Mouse (Mus musculus): ENCODE measurements at regions not wholly inside any gene's neighbourhood (a gene's known extent, or its start where the extent isn't known, plus 50 kb on each side); places are given as distances from the start of the nearest gene placed in this dataset.

DNA sequence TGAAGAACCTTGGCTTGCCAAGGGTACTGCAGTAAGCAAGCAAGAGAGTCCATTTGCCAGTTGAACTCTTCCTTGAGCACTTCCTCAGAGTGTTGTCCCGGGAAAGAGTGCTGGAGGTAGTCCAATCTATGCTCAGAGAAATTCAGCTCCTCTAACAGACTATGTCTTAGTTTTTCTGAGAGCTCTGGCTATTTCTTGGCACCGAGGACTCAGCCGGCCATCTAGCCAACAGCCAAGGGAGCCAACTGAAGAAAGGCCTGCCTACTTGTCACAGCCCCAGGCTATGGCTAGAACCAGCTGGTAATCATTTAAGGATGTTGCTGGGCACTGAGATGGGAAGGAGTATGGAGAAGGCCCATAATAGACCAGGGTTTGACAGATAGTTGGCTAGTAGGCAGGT, 70.8 kb upstream of the Pja1 start:
- TF ChIP-seq EP300 (IDR thresholded peaks at IDR 0.05; ENCODE audit: low read depth) (no peak), CTCF (IDR thresholded peaks at IDR 0.05; ENCODE audit: low read depth) (no peak)
- Histone ChIP-seq H3K4me3 (ENCODE audit: low read depth, low read length) (no peak overlapping the region), H3K27me3 (ENCODE audit: insufficient read depth, low read length) (peaks cover 2% of the 10 kb centered on the region; the same call in 1 of the 2 replicates), H3K9ac (replicated peaks) (no peak overlapping the region), H3K4me1 (ENCODE audit: insufficient read depth) (no peaks in the 10 kb centered on the region), H3K4me2 (ENCODE audit: low read depth, low read length) (no peak overlapping the region), H3K9me3 (ENCODE audit: low read length) (no peaks in the 10 kb centered on the region), H3K27ac (ENCODE audit: low read depth) (no peak overlapping the region), H3K36me3 (replicated peaks; ENCODE audit: insufficient read depth, low read length) (no peaks in the 10 kb centered on the region)
- no peak for DNase-seq
- ATAC-seq: no peak
- 83% methylated on average over 3 of the region's 3 CpGs for WGBS (ENCODE audit: insufficient replicate concordance)

DNA sequence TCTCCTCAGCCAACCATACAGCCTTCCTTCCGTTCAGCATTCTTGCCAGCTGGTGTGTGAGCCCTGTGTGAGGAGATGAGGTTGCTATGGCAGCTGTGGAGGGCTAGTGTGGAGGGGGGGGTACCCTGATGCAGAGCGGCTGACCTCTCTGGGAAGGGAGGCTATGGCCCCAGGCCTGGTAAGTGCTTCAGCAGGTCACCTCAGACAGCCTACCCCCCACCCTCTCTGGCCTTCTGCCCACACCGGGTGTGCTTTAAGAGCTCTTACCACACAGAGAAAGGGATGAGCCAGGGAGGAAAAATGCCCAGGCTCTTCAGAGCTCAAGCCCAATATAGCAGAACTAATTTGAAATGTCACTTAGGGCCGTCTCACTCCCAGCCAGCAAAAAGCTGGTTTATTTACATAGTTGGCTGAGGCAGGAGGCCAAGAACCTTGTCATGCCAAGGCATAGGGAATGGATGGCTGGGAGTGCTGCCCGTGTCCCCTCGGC, 69.1 kb upstream of the Pja1 start:
- Histone ChIP-seq H3K36me3 (replicated peaks; ENCODE audit: insufficient read depth, low read length) (no peaks in the 10 kb centered on the region), H3K27me3 (ENCODE audit: insufficient read depth, low read length) (no peaks in the 10 kb centered on the region; the same call in 1 of the 2 replicates), H3K4me1 (ENCODE audit: insufficient read depth) (no peaks in the 10 kb centered on the region), H3K9ac (replicated peaks) (no peak overlapping the region), H3K4me2 (ENCODE audit: low read depth, low read length) (no peak overlapping the region), H3K4me3 (ENCODE audit: low read depth, low read length) (no peak overlapping the region), H3K27ac (ENCODE audit: low read depth) (no peak overlapping the region), H3K9me3 (ENCODE audit: low read length) (no peaks in the 10 kb centered on the region)
- DNase-seq: no peak
- 75% methylated on average over 6 of the region's 6 CpGs for WGBS (ENCODE audit: insufficient replicate concordance)
- TF ChIP-seq CTCF (IDR thresholded peaks at IDR 0.05; ENCODE audit: low read depth): no peak
- TF ChIP-seq EP300 (IDR thresholded peaks at IDR 0.05; ENCODE audit: low read depth): no peak
- ATAC-seq: no peak

DNA sequence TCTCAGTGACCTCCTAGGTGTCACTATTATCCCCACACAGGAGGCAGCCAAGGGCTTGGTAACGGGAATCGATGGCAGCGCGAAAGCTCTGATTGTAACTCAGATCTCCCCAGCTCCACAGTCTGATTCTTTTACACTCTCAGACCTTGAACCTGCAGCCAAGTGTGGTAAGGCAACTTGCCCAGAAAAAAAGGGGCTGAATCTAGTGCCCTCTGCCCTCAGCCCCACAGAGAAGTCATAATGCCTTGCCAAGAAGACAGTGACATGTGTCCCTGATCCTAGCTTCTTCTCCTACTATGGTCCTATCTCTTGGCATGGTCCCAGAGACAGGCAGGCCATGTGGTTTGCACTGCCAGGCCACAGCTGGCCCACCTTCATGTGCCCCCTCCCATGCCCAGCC, 68.6 kb upstream of the Pja1 start:
- no peak overlapping the region for H3K9ac ChIP-seq (replicated peaks)
- no peak overlapping the region for H3K4me2 ChIP-seq (ENCODE audit: low read depth, low read length)
- no peaks in the 10 kb centered on the region; the same call in 1 of the 2 replicates for H3K27me3 ChIP-seq (ENCODE audit: insufficient read depth, low read length)
- no peaks in the 10 kb centered on the region for H3K4me1 ChIP-seq (ENCODE audit: insufficient read depth)
- H3K27ac ChIP-seq (ENCODE audit: low read depth): no peak overlapping the region
- H3K9me3 ChIP-seq (ENCODE audit: low read length): no peaks in the 10 kb centered on the region
- DNase-seq: no peak
- WGBS (ENCODE audit: insufficient replicate concordance): 78% methylated on average over 4 of the region's 4 CpGs
- ATAC-seq: no peak
- no peak overlapping the region for H3K4me3 ChIP-seq (ENCODE audit: low read depth, low read length)
- TF ChIP-seq EP300 (IDR thresholded peaks at IDR 0.05; ENCODE audit: low read depth) (no peak), CTCF (IDR thresholded peaks at IDR 0.05; ENCODE audit: low read depth) (no peak)
- no peaks in the 10 kb centered on the region for H3K36me3 ChIP-seq (replicated peaks; ENCODE audit: insufficient read depth, low read length)

DNA sequence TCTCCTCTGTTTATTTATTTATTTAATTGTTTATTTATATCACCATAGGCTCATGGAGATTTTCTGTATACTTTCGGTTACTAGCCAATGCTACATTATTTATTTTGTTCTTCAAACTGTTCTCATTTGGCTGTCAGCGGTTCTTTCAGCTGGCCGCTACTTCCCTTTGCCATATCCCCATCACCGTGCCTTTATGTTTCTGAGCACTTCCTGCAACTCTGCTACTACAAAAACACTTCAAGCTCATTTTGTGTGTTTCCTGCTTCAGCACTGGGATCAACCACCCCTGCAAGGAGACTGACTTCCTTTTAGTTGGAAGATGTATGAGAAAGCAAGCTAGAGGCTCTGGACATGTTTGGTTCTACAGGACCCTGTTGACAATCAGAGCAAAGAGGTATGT, 66.7 kb upstream of the Pja1 start:
- H3K4me3 ChIP-seq (ENCODE audit: low read depth, low read length): no peak overlapping the region
- TF ChIP-seq EP300 (IDR thresholded peaks at IDR 0.05; ENCODE audit: low read depth): no peak
- TF ChIP-seq CTCF (IDR thresholded peaks at IDR 0.05; ENCODE audit: low read depth): no peak
- no peak overlapping the region for H3K27ac ChIP-seq (ENCODE audit: low read depth)
- WGBS (ENCODE audit: insufficient replicate concordance): 43% methylated on average over 4 of the region's 4 CpGs
- H3K36me3 ChIP-seq (replicated peaks; ENCODE audit: insufficient read depth, low read length): no peaks in the 10 kb centered on the region
- H3K9ac ChIP-seq (replicated peaks): no peak overlapping the region
- no peaks in the 10 kb centered on the region; the same call in 1 of the 2 replicates for H3K27me3 ChIP-seq (ENCODE audit: insufficient read depth, low read length)
- no peaks in the 10 kb centered on the region for H3K4me1 ChIP-seq (ENCODE audit: insufficient read depth)
- DNase-seq (no peak), ATAC-seq (no peak)
- no peak overlapping the region for H3K4me2 ChIP-seq (ENCODE audit: low read depth, low read length)
- H3K9me3 ChIP-seq (ENCODE audit: low read length): no peaks in the 10 kb centered on the region

DNA sequence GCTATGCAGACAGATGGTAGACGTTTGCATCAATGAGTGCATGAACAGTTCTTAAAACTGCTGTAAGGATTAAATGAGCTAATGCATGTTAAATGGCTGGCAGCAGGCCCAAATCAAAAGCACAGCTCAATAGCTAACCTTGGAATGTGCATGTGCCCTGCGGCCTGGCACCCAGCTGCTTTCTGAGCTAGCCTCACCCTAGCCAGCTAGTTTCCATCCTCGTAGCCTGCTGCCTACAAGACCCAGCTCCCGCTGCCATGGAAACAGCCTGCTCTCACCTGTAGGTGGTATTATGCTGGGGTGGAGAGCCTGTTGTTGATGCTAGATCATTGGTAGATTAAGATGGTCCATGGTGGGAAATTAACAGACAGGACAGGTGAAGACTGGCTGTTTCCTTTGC, 63.8 kb upstream of the Pja1 start:
- H3K27me3 ChIP-seq (ENCODE audit: insufficient read depth, low read length): no peaks in the 10 kb centered on the region; the same call in 1 of the 2 replicates
- 83% methylated on average over 4 of the region's 4 CpGs for WGBS (ENCODE audit: insufficient replicate concordance)
- no peak overlapping the region for H3K27ac ChIP-seq (ENCODE audit: low read depth)
- H3K9me3 ChIP-seq (ENCODE audit: low read length): no peaks in the 10 kb centered on the region
- no peak for ATAC-seq
- H3K36me3 ChIP-seq (replicated peaks; ENCODE audit: insufficient read depth, low read length): no peaks in the 10 kb centered on the region
- no peak for TF ChIP-seq EP300 (IDR thresholded peaks at IDR 0.05; ENCODE audit: low read depth)
- no peak for TF ChIP-seq CTCF (IDR thresholded peaks at IDR 0.05; ENCODE audit: low read depth)
- no peaks in the 10 kb centered on the region for H3K4me1 ChIP-seq (ENCODE audit: insufficient read depth)
- no peak overlapping the region for H3K9ac ChIP-seq (replicated peaks)
- no peak overlapping the region for H3K4me3 ChIP-seq (ENCODE audit: low read depth, low read length)
- no peak overlapping the region for H3K4me2 ChIP-seq (ENCODE audit: low read depth, low read length)
- DNase-seq: no peak

DNA sequence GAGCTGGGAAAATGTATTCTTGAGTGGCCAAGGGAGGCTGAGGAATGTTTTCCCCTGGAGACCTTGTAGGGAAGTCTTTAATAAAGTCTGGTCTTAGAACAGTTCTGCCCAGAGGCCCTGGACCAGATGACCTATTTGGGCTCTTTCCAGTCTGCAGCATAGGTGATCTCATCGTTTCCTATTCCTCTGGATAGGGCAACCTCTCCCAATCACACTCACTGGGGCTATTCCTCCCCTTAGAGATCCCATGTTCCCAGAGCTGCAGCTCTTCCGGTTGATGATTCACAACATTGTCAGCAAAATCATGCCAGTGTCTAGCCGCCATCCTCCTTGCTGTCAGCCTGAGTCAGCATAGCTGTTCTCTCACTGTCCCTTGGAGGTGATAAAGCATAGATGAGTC, 60.1 kb upstream of the Pja1 start:
- Histone ChIP-seq H3K36me3 (replicated peaks; ENCODE audit: insufficient read depth, low read length) (no peaks in the 10 kb centered on the region), H3K4me1 (ENCODE audit: insufficient read depth) (no peaks in the 10 kb centered on the region), H3K9me3 (ENCODE audit: low read length) (no peaks in the 10 kb centered on the region), H3K4me2 (ENCODE audit: low read depth, low read length) (no peak overlapping the region), H3K4me3 (ENCODE audit: low read depth, low read length) (no peak overlapping the region), H3K27ac (ENCODE audit: low read depth) (no peak overlapping the region), H3K9ac (replicated peaks) (no peak overlapping the region), H3K27me3 (ENCODE audit: insufficient read depth, low read length) (no peaks in the 10 kb centered on the region)
- TF ChIP-seq CTCF (IDR thresholded peaks at IDR 0.05; ENCODE audit: low read depth): no peak
- no peak for TF ChIP-seq EP300 (IDR thresholded peaks at IDR 0.05; ENCODE audit: low read depth)
- ATAC-seq: peak; percentile 77
- no peak for DNase-seq
- 65% methylated on average over 3 of the region's 3 CpGs for WGBS (ENCODE audit: insufficient replicate concordance)

DNA sequence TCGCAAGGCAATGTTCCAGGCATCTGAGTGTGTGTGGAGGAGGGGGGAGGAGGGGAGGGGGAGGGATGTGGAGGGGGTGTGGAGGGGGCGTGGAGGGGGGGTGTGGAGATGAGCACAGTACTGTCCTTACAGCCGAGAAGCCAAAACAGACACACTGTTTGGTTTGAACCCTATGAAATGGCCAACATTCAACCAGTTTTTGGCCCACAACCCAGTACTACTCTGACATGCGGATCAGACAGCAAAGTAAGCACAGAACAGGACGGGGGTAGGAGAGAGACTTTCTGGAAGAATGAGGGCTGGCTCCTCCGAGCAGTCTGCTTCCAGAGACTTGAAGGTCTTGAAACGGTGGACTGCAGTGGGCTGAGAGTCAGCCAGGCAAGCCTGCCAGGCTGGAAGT, 59.4 kb upstream of the Pja1 start:
- Histone ChIP-seq H3K27me3 (ENCODE audit: insufficient read depth, low read length) (no peaks in the 10 kb centered on the region), H3K36me3 (replicated peaks; ENCODE audit: insufficient read depth, low read length) (no peaks in the 10 kb centered on the region), H3K4me1 (ENCODE audit: insufficient read depth) (no peaks in the 10 kb centered on the region), H3K4me3 (ENCODE audit: low read depth, low read length) (no peak overlapping the region), H3K27ac (ENCODE audit: low read depth) (no peak overlapping the region), H3K9me3 (ENCODE audit: low read length) (no peaks in the 10 kb centered on the region), H3K4me2 (ENCODE audit: low read depth, low read length) (no peak overlapping the region), H3K9ac (replicated peaks) (no peak overlapping the region)
- no peak for DNase-seq
- WGBS (ENCODE audit: insufficient replicate concordance): 63% methylated on average over 5 of the region's 7 CpGs
- no peak for TF ChIP-seq EP300 (IDR thresholded peaks at IDR 0.05; ENCODE audit: low read depth)
- ATAC-seq: no peak
